Comparison of ENCODE assay signal across 9 mouse cellular contexts in the genomic region with DNA sequence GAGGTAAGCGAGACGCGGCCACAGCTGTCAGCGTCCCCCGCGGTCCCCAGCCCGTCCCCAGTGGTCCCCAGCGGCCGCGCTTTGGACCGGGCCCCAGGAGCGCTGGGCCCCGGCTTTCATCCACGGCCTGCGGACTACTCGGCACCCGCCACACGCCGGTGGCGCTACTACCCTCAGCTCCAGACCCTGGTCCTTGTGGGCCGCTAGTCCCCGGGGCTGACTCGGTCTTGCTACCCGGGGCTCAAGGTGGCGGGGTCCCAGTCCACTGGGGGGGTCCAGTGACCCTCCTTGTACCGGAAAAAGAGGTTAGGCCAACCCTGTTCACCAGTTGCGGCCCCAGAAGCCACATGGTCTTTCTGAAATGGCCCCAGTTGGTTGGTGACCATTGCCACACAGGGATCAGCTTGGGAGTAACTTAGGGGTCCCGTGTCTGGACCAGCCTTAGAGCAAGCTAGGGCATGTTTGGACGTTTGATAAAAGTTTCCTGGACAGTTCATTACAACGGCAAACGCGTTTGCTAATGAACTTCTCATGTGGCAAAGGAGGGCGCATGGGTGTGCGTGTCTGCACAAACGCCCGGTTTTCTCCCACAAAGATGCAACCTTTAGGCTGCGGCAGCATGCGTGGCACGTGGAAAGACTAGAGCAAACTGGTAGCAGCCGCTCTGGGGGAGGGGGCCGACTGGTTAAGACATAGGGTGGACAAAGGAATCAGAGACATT. TPM values are rescaled to one million over a fixed set of nuclear protein-coding genes. Genes with fewer than 3 reads are reported as not detected.
DNase-seq lines count a peak whose midpoint lies in the region; ATAC-seq lines count a peak whose summit lies in the region.
"Had no signal": no experiment of that assay in that cellular context is flagged by ENCODE, and none has a peak within 500 bp of the region (broad histone marks: within the 10 kb centered on the region; RNA-seq: fewer than 3 reads in every experiment).

No protein-coding gene starts in this region.

- H3K27ac ChIP-seq in hindbrain, embryonic 15.5 days (replicated peaks) = peak overlapping the region; percentile 73
- 0 out of 2 replicates have a peak overlapping the region, but pooled peaks have one; percentile 12 for H3K27ac ChIP-seq in midbrain, embryonic 12.5 days (replicated peaks)

- peaks cover 29% of the 10 kb centered on the region for H3K4me1 ChIP-seq in hindbrain, embryonic 15.5 days (replicated peaks)
- peaks cover 15% of the 10 kb centered on the region for H3K4me1 ChIP-seq in midbrain, embryonic 12.5 days

- under 1% methylated on average over 24 of the region's 41 CpGs for WGBS in hindbrain, embryonic 15.5 days
- WGBS in midbrain, embryonic 12.5 days = 2% methylated on average over 41 of the region's 41 CpGs

- H3K4me2 ChIP-seq in hindbrain, embryonic 15.5 days = peak overlapping the region; percentile 90
- H3K4me2 ChIP-seq in midbrain, embryonic 12.5 days (replicated peaks) = peak overlapping the region; percentile 98

- peak overlapping the region; percentile 79 for H3K9ac ChIP-seq in hindbrain, embryonic 15.5 days
- peak overlapping the region; percentile 72 for H3K9ac ChIP-seq in midbrain, embryonic 12.5 days (replicated peaks)

- H3K27me3 ChIP-seq in hindbrain, embryonic 15.5 days = no peaks in the 10 kb centered on the region
- H3K27me3 ChIP-seq in midbrain, embryonic 12.5 days = peaks cover 19% of the 10 kb centered on the region

- peak overlapping the region; percentile 62 for H3K4me3 ChIP-seq in hindbrain, embryonic 15.5 days
- H3K4me3 ChIP-seq in midbrain, embryonic 12.5 days = peak overlapping the region; percentile 75

- DNase-seq in adrenal gland, adult 18-20 months (ENCODE audit: low spot score in 2 of 2) = peak; percentile 45 to 54
- no peak for DNase-seq in adrenal gland, adult (ENCODE audit: inconsistent age in 2 of 2, low spot score in 1 of 2)
- peak; percentile 37 for DNase-seq in thymus, postnatal 4 days
- DNase-seq in thymus, postnatal 14 days = no peak
- no peak for DNase-seq in thymus, adult 18-20 months
- no peak for DNase-seq in layer of hippocampus, postnatal 25 days (ENCODE audit: extremely low spot score in 1 of 2, low spot score in 1 of 2)

- no peaks in the 10 kb centered on the region for H3K9me3 ChIP-seq in hindbrain, embryonic 15.5 days
- no peaks in the 10 kb centered on the region for H3K9me3 ChIP-seq in midbrain, embryonic 12.5 days

- no peaks in the 10 kb centered on the region for H3K36me3 ChIP-seq in hindbrain, embryonic 15.5 days
- H3K36me3 ChIP-seq in midbrain, embryonic 12.5 days = no peaks in the 10 kb centered on the region

- ATAC-seq in hindbrain, embryonic 15.5 days (ENCODE audit: low FRiP score, low read depth) = peak; percentile 77
- ATAC-seq in midbrain, embryonic 12.5 days (ENCODE audit: low FRiP score, low read depth) = peak; percentile 78

RNA-seq across cellular contexts. Expression of gene Lrrfip1, which starts 0.5 kb away (rescaled TPM):
- total RNA-seq in adrenal gland, adult 18-20 months (2021) = 10 to 100 TPM; 48.2 to 53.4 TPM
- 39.0 and 41.5 TPM in 2 replicates for polyA plus RNA-seq in hindbrain, embryonic 15.5 days (2015; fragmentation: Nextera tagmentation; extraction: Ambion mirVana)
- polyA plus RNA-seq in midbrain, embryonic 12.5 days (2016; fragmentation: Nextera tagmentation; extraction: Ambion mirVana) = 18.7 and 19.8 TPM in 2 replicates
- total RNA-seq in layer of hippocampus, postnatal 25 days (2021) = 10 to 100 TPM; 64.0 to 74.4 TPM

RNA-seq across cellular contexts. Expression of gene Rab17, which starts 29.6 kb away (rescaled TPM):
- not detected for total RNA-seq in adrenal gland, adult 18-20 months (2021)
- polyA plus RNA-seq in hindbrain, embryonic 15.5 days (2015; fragmentation: Nextera tagmentation; extraction: Ambion mirVana) = 0.10 and 0.17 TPM in 2 replicates
- not detected in 2 replicates for polyA plus RNA-seq in midbrain, embryonic 12.5 days (2016; fragmentation: Nextera tagmentation; extraction: Ambion mirVana)
- total RNA-seq in layer of hippocampus, postnatal 25 days (2021) = not detected

RNA-seq across cellular contexts. Expression of gene Prlh, which starts 46.1 kb away (rescaled TPM):
- not detected for total RNA-seq in adrenal gland, adult 18-20 months (2021)
- polyA plus RNA-seq in hindbrain, embryonic 15.5 days (2015; fragmentation: Nextera tagmentation; extraction: Ambion mirVana) = not detected in 2 replicates
- not detected in 2 replicates for polyA plus RNA-seq in midbrain, embryonic 12.5 days (2016; fragmentation: Nextera tagmentation; extraction: Ambion mirVana)
- not detected for total RNA-seq in layer of hippocampus, postnatal 25 days (2021)
- total RNA-seq: heart, postnatal 36 days had no signal

Comparison
In these comparisons a context has a peak if more than half of its experiments do, and no peak if none do; other contexts are left out.
1. DNase-seq: peak in adrenal gland, adult 18-20 months (2 of 2) and thymus, postnatal 4 days (single experiment); none in adrenal gland, adult (0 of 2), thymus, postnatal 14 days (single experiment), thymus, adult 18-20 months (0 of 2) and layer of hippocampus, postnatal 25 days (0 of 2).